Mouse (Mus musculus) heart, postnatal 14 days (tissue): Measurements from ENCODE around the gene Apbb1. TPM values are rescaled to one million over a fixed set of nuclear protein-coding genes. Genes with fewer than 3 reads are reported as not detected.

ENCODE experiments used
- DNase-seq, 2 experiments: peaks; one replicate each; pipeline ENCODE4 v3.0.0; 2021 to 2022
- intact Hi-C: fragments of 180-260 bp; cut with DNase I; formaldehyde crosslinking; loops from one replicate; pipeline ENCODE4 v1.15.1; 2025
- long read RNA-seq, 2 experiments: library from polyadenylated mRNA; stranded (forward); transcript quantifications; one replicate each; pipeline ENCODE4 v2.0.0; 2021
- total RNA-seq, 2 experiments: library from RNA; stranded (reverse); gene quantifications; 2 replicates each; pipeline ENCODE4 v1.2.3; 2021

Apbb1 gene
- 10 to 100 TPM; 80.5 to 86.5 TPM for total RNA-seq
- long read RNA-seq, experiment 1, transcript Apbb1-214 (14 exons, 2,878 nt): major isoform, 31 of 115 reads
- long read RNA-seq, experiment 1, transcript Apbb1-217 (14 exons, 2,712 nt): minor isoform, 27 of 115 reads
- long read RNA-seq, experiment 1, partial matches to known transcripts: 50 of 115 reads
- long read RNA-seq, experiment 1, other reads (novel, unspliced or antisense): 7 of 115 reads
- long read RNA-seq, experiment 2, transcript Apbb1-214 (14 exons, 2,878 nt): major isoform, 39 of 111 reads
- long read RNA-seq, experiment 2, transcript Apbb1-217 (14 exons, 2,712 nt): minor isoform, 27 of 111 reads
- long read RNA-seq, experiment 2, partial matches to known transcripts: 41 of 111 reads
- long read RNA-seq, experiment 2, other reads (novel, unspliced or antisense): 3 of 111 reads

- DNase-seq: peak; percentile 84 to 86
- intact Hi-C loops: no loop called here
These were observed at the start of gene Apbb1 for GRCm38 (mm10) chr7:105581094-105581703. Gene Apbb1, minus strand, starts transcription at chr7:105581653.

DNA sequence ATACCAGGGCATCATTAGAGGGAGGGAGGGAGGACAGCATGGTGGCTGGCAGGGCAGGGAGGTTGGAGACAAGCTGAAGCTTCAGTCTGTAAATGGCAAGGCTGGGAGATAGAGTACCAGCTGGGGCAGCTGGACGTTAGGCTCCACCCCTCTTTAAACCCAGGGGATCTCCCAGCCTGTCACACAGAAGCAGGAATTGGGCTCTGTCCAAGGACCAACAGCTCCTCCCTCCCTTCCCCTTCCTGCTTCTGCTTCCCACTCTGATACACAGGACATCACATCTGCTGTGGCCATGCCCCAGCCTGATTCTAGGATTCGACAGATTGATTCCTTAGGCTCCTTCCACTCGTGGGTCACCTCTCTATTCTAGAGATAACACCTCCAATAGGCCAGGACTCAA lies 47.2 kb upstream of the Apbb1 start:
- peak; percentile 74 to 82 for DNase-seq
- intact Hi-C loops: loop anchor here (5.0 kb wide), 1 partner anchor 226 kb away; the partner anchor contains the start of genes Cnga4 and Fam160a2

GRCm38 (mm10) chr7:105625397-105625796 lies 43.9 kb upstream of the Apbb1 start:
- no peak for DNase-seq
- intact Hi-C loops: loop anchor here (5.0 kb wide), 1 partner anchor 223 kb away; the partner anchor contains the start of genes Cnga4 and Fam160a2

DNA sequence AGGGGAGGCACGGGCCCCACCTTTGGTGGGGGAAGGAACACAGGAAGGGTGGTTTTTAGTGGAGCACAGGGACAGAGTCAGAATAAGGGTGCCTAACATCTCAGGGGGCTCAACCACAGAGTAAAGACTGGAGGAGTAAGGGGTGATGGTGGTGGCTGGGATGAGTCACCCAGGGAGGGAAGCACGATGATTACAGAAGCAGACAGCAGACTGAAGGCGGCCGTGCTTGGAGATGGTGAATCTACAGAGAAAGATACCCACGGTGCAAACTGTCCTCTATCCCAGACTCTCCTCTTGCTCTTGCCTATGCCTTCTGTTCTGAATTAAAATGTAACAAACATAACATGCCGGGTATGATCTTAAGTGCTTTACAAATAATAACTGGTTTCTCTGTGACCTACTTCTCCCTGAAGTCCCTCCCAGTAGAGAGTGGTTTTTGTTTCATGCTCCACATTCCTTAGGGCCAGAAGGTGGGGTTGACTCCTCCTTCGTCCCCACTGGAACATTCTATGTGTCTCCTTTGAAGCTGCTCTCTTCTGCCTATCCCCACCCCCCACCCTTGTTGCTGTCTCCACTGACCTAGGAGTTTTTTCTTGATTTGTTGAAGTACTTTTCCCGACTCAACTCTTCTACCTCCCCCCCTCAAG lies 40.3 kb upstream of the Apbb1 start:
- intact Hi-C loops: no loop called here
- DNase-seq: no peak

DNA sequence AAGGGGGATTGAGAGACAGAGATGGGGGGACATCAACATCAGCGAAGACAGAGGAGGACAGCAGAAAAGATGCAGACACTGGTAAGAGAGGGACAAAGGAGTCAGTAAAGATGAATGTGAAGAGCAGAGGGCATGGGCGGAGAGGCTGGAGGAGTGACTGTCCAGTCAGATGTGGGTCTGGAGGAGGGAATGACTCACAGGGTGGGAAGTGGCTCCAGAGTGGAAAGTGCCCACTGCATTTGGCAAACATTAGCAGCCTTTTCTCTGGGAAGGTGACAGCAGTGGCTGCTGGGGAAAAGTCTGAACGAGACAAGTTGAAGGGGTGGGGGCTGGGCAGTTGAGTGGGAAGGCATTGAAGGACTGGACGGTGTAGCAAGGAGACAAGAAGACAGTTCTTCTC lies 39.6 kb upstream of the Apbb1 start:
- intact Hi-C loops: no loop called here
- no peak for DNase-seq

DNA sequence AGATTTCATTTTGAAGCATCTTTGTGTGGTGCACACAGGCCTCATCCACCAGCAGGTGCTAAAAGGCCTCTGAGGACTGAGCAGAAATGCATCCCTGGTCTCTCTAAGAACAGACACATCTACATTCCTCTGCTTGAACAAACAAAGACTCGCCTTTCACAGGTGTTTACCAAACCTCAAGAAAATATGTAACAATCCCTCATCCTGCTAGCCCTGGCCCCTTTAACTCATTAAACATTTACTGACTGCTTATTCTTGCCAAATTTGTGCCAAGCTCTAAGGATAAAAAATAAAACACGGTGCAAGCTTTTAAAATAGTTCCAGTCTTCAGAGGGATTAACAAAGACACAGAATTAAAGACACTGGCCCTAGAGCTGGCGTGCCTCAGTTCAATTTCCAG lies 38.2 kb upstream of the Apbb1 start:
- intact Hi-C loops: no loop called here
- no peak for DNase-seq

DNA sequence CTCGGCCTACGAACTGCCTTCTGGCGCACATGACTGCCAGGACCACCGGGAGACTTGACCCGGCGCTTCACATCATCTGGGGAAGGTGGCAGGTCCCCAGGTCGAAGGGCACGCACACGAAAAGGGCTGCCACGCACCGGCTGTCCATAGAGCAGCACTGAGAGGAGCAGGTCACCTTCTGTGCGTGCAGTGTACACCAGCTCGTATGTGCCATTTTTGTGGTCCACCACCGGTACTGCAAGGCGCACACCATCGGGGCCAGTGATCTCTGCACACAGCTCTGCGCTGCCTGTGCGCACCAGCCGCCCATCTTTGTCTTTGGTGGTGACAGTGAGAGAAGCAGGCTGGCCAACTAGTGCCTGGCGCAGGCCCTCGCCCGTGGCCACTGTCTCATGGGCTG lies 36.4 kb upstream of the Apbb1 start:
- intact Hi-C loops: no loop called here
- DNase-seq: no peak

DNA sequence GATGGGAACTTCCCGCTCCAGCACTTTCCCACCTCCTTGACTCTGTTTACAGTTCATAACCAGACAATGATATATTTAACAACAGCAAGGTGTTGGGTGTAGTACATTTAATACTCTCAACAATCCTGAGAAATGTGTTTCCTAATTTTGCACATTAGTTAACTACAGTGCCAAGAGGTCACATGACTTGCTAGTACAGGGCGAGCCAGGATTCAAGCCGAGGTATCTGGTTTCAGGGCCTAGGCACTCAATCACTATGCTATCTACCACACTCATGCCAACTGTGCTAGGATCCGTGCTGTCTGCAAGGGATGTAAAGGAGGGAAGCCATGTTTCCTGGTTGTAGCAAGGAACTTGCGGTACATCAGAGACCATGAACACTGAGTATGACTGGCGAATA lies 35.1 kb upstream of the Apbb1 start:
- intact Hi-C loops: no loop called here
- DNase-seq: no peak

DNA sequence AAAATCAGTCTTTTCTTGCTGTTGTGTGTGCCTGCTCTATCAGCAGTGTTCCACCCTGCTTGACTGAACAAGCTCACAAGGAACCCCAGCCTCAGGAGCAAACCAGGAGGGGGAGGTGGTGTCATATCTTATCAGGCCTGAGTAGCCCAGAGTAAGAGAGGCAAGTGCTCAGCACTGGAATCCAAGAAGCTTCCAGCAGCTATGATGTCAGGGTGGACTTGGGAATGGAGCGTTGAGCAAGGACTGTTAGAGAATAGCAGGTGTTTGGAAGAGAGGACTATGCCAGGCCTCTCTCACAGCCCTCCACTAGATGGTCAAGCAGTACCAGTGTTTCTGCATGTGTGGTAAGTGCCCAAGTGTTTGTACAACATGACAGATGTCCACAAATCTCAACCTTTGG lies 34.3 kb upstream of the Apbb1 start:
- no peak for DNase-seq

GRCm38 (mm10) chr7:105614400-105614799 lies 32.9 kb upstream of the Apbb1 start:
- DNase-seq: no peak
- intact Hi-C loops: no loop called here

More for the DNA sequence above, 34.3 kb upstream of the Apbb1 start:
- intact Hi-C loops: no loop called here

DNA sequence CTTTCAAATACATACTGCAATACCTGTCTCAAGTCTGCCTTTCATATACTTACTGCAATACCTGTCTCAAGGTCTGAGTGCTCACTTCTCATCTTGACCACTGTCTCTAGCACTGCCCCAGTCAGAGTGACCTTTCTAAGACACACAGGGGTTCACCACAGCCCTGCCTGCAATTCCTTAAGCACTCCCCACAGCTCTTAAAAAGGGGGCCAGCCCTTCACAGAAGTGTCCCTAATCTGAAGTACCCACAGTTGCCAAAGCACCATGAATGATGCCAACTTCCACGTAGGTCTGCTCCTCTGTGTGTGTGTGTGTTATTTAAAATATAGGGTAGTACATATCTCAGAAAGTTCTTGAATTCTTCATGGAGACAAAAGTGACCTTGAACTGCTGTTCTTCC lies 30.3 kb upstream of the Apbb1 start:
- intact Hi-C loops: no loop called here

DNA sequence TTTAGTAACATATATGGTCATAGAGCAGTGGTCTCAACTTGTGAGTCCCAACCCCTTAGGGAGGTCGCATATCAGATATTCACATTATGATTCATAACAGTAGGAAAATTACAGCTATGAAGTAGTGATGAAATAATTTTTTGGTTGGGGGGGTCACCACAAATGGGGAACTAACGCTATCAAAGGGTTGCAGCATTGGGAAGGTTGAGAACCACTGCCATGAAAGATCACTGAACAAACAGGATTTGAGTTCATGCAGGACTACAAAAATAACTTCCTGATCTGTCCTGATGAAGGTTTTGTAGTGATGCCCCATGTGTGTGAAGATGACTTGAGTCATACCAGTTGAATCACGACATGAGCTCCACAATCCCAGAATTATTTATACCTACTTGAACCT lies 27.0 kb upstream of the Apbb1 start:
- intact Hi-C loops: no loop called here
- DNase-seq: no peak

More for the DNA sequence above, 30.3 kb upstream of the Apbb1 start:
- DNase-seq: no peak

- DNase-seq: peak; percentile 71 to 80
- intact Hi-C loops: loop anchor here (5.0 kb wide), 1 partner anchor 51 kb away; the partner anchor contains the start of gene Smpd1
These were observed 21.6 kb upstream of the Apbb1 start for GRCm38 (mm10) chr7:105602860-105603623.

- no peak for DNase-seq
- intact Hi-C loops: no loop called here
These were observed 8.6 kb upstream of the Apbb1 start for GRCm38 (mm10) chr7:105590097-105590496.

GRCm38 (mm10) chr7:105588325-105588912 lies 7.0 kb upstream of the Apbb1 start:
- DNase-seq: no peak
- intact Hi-C loops: no loop called here

DNA sequence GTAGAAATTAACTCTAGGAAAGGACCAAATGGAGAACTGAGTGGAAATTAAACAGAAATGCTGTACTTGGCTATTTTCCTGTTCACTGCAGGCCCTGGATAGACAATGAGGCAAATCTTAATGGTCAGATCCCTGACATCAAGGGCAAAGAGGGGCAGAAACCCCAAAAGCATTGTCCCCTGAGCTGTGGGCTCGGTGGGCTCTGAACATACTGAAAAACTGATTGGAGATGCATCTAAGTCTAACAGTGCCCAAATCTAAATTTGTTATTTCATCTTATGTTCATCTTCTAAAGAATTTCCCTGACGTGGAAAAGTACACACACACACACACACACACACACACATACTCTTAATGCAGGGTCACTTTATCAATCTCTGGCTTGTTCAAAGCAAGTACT lies 506 bp upstream of the Apbb1 start:
- intact Hi-C loops: no loop called here
- DNase-seq: no peak

DNA sequence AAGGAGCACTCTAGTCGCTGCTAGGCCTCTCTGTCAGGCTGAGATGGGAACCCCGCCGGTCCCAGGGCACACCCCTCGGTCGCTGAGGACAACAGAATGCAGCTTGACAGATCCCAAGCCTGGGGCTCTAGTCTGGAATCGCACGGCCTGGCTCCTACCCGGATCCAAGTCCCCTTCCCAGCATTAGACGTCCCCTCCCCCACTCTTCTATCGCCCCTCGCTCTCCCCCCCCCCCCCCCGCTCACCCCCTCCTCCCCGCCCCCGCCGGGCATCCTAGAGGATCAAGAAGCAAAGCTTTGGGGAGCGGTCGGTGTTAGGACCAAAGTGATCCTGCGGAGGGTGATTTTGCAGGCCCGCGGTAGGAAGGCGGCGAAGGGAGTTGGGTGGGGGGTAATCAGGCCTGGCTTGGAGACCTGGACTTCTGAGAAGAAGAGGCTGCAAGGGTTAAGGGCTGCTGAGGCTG lies 795 bp downstream of the Apbb1 start:
- intact Hi-C loops: no loop called here
- DNase-seq: peak; percentile 16 to 27

DNA sequence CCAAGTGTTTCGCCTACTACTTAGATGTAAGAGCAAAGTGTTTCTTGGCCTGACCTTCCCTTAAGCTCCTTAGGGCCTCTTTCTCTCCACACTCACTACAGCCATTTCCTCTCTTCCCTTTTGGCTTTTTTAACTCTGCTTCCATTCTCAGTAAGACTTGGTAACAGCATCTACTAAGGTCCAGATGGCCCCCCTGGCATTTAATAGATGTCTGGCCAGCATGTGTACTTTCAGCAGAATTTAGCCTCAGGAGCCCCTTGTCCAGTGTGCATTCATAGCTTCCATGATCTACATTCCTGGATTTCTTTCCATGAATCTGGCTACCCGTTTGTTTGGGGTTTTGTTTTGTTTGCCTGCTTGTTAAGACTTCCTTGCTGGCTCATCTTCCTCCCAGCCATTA lies 3.0 kb downstream of the Apbb1 start:
- intact Hi-C loops: no loop called here
- no peak for DNase-seq

GRCm38 (mm10) chr7:105577377-105577871 lies 4.0 kb downstream of the Apbb1 start:
- intact Hi-C loops: no loop called here
- DNase-seq: no peak

DNA sequence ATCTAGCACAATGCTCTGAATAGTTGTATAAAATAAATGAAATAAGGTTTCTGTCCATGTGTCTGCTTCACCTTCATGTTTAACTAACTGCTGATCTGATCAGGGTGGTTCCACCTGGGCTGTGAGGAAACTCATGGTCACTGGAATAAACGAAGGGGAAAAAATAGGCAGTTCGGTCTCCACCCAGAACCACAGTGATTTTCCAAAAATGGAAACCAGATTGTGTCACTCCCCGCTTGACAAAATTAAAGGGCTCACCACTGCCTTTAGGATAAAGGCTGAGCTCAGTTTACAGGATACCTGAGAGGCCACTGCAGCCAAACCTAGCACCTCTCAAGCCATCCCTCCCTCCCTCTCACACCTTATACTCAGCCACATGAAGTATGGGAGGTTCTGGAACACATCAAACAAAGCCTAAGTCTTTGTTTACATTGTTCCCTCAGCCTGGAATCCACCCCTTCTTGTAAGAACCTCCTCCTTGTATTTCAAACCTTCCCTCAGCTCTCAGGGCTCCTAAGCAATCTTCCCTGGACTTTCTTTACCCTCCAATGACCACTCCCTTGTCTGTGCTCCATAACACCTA lies 5.2 kb downstream of the Apbb1 start:
- intact Hi-C loops: no loop called here
- no peak for DNase-seq
